In the genomic region with DNA sequence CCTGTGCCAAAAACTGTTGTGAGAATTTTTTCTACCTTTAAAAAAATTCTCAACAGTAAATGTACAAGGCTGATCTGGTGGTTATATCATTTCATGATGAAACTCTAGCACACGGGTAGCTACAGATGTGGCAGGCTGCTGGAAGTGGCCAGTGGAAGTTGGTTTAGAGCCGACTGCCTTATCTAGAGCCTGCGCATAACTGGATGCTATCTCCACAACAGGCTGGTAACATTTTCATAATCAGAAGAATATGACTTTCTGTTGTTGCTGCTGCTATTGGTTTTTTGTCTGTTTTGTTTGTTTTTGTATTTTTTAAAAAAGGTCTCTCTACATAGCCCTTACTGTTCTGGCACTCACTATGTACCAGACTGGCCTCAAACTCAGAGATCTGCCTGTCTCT, we compare ENCODE assay signal across 1 mouse cellular context.
A peak's percentile ranks its signal among the peaks of the same experiment; 100 is the strongest.
TF ChIP-seq lines count a peak whose summit lies in the region.

No protein-coding gene starts in this region.

TF ChIP-seq in MEL, 35 proteins besides CTCF, POLR2A, EP300 and RAD21:
- peak; percentile 55; the same call in 1 of the 2 replicates for TF ChIP-seq GATA1 (IDR thresholded peaks at IDR 0.05; ENCODE audit: low read depth, low read length)
- peak; percentile 18; the same call in 1 of the 2 replicates for TF ChIP-seq ETS1 (IDR thresholded peaks at IDR 0.05; ENCODE audit: low read depth, low read length)
- TF ChIP-seq NRF1 (IDR thresholded peaks at IDR 0.05; ENCODE audit: insufficient read depth, low read depth, low read length, poor library complexity, severe bottlenecking), result peak; percentile 59; the same call in 1 of the 2 replicates
- no peak for TF ChIP-seq GABPA (IDR thresholded peaks at IDR 0.05; ENCODE audit: low read depth, low read length)
- TF ChIP-seq TBP (IDR thresholded peaks at IDR 0.05; ENCODE audit: low read depth, low read length), result 0 out of 2 replicates have a peak, but pooled peaks have one; percentile 45
TF ChIP-seq in MEL: peak in this region for 4.
